29 mouse cellular contexts compared by ENCODE assay signal in genomic region chr10:67180021-67180420, GRCm38 (mm10).
DNase-seq lines count a peak whose midpoint lies in the region; ATAC-seq and TF ChIP-seq lines count a peak whose summit lies in the region.
"Had no signal": no experiment of that assay in that cellular context is flagged by ENCODE, and none has a peak within 500 bp of the region (broad histone marks: within the 10 kb centered on the region; RNA-seq: fewer than 3 reads in every experiment).

No protein-coding gene starts in this region.

- ATAC-seq in liver, embryonic 12.5 days: no peak
- ATAC-seq in intestine, embryonic 15.5 days: no peak
- no peak for ATAC-seq in lung, postnatal 0 days
- ATAC-seq: forebrain, embryonic 15.5 days; hindbrain, postnatal 0 days; inflammation-experienced regulatory T-cells, adult 6 months had no signal

- H3K27ac ChIP-seq in liver, adult 2 months (replicated peaks; ENCODE audit: insufficient read depth, low read depth, low read length): peak overlapping the region; percentile 65
- H3K27ac ChIP-seq in liver, embryonic 12.5 days: no peak overlapping the region
- peak overlapping the region; percentile 81 for H3K27ac ChIP-seq in CH12.LX (ENCODE audit: insufficient read depth, low read depth)
- H3K27ac ChIP-seq in intestine, embryonic 15.5 days: 0 out of 2 replicates have a peak overlapping the region, but pooled peaks have one; percentile 29
- H3K27ac ChIP-seq in small intestine, adult 2 months (ENCODE audit: insufficient read depth, low read depth, low read length): peak overlapping the region; percentile 56
- no peak overlapping the region for H3K27ac ChIP-seq in lung, postnatal 0 days (ENCODE audit: low read length)
- H3K27ac ChIP-seq: embryonic facial prominence, embryonic 10.5 days; embryonic facial prominence, embryonic 13.5 days; forebrain, embryonic 12.5 days; forebrain, embryonic 15.5 days; heart, embryonic 15.5 days; hindbrain, embryonic 14.5 days; hindbrain, postnatal 0 days had no signal

- no peak overlapping the region for H3K9ac ChIP-seq in liver, adult 2 months (ENCODE audit: low read depth, low read length)
- no peak overlapping the region for H3K9ac ChIP-seq in liver, embryonic 12.5 days
- peak overlapping the region; percentile 20 for H3K9ac ChIP-seq in CH12.LX (ENCODE audit: insufficient read depth, low read depth)
- H3K9ac ChIP-seq in intestine, embryonic 15.5 days: no peak overlapping the region
- no peak overlapping the region for H3K9ac ChIP-seq in lung, postnatal 0 days (replicated peaks; ENCODE audit: low read depth)
- H3K9ac ChIP-seq: embryonic facial prominence, embryonic 13.5 days; forebrain, embryonic 12.5 days; forebrain, embryonic 15.5 days; heart, embryonic 12.5 days; heart, embryonic 15.5 days; hindbrain, embryonic 14.5 days had no signal

- no peak overlapping the region for H3K4me2 ChIP-seq in liver, embryonic 12.5 days
- peak overlapping the region; percentile 96 for H3K4me2 ChIP-seq in CH12.LX (ENCODE audit: insufficient read depth, low read depth, poor library complexity, severe bottlenecking)
- no peak overlapping the region for H3K4me2 ChIP-seq in intestine, embryonic 15.5 days (replicated peaks)
- no peak overlapping the region for H3K4me2 ChIP-seq in lung, postnatal 0 days (replicated peaks; ENCODE audit: low read depth, low read length)
- H3K4me2 ChIP-seq: embryonic facial prominence, embryonic 13.5 days; forebrain, embryonic 12.5 days; forebrain, embryonic 15.5 days; heart, embryonic 12.5 days; heart, embryonic 15.5 days; hindbrain, embryonic 14.5 days had no signal

- TF ChIP-seq CTCF in liver, adult 2 months (IDR thresholded peaks at IDR 0.05; ENCODE audit: low read depth, low read length): no peak
- TF ChIP-seq CTCF in CH12.LX (conservative IDR thresholded peaks at IDR 0.05 in 1 of 2, IDR thresholded peaks at IDR 0.05 in 1 of 2; ENCODE audit: low read depth in 2 of 2, low read length in 2 of 2): no peak
- TF ChIP-seq CTCF in small intestine, adult 2 months (IDR thresholded peaks at IDR 0.05; ENCODE audit: extremely low read depth, insufficient read length, insufficient replicate concordance, low read depth, low read length): no peak
- TF ChIP-seq CTCF in lung, postnatal 0 days (IDR thresholded peaks at IDR 0.05): no peak

- H3K79me2 ChIP-seq in liver, adult 2 months (ENCODE audit: control insufficient read depth, insufficient read depth, low read length): peaks cover 14% of the 10 kb centered on the region; the same call in 1 of the 2 replicates
- peaks cover 66% of the 10 kb centered on the region for H3K79me2 ChIP-seq in CH12.LX (replicated peaks; ENCODE audit: control insufficient read depth, extremely low read depth, insufficient read depth, poor library complexity, severe bottlenecking)

- no peak overlapping the region for H3K4me3 ChIP-seq in liver, adult 2 months (ENCODE audit: insufficient read depth, low read depth, low read length)
- H3K4me3 ChIP-seq in liver, embryonic 12.5 days: no peak overlapping the region
- no peak overlapping the region for H3K4me3 ChIP-seq in CH12.LX (replicated peaks in 1 of 3; ENCODE audit: low read depth in 2 of 3, low read length in 2 of 3, poor library complexity in 1 of 3)
- H3K4me3 ChIP-seq in intestine, embryonic 15.5 days (replicated peaks): no peak overlapping the region
- H3K4me3 ChIP-seq in small intestine, adult 2 months (ENCODE audit: low read depth, low read length): no peak overlapping the region
- H3K4me3 ChIP-seq in lung, postnatal 0 days (ENCODE audit: low read depth, low read length): no peak overlapping the region
- H3K4me3 ChIP-seq: embryonic facial prominence, embryonic 10.5 days; embryonic facial prominence, embryonic 13.5 days; erythroblast, embryonic 14.5 days; forebrain, embryonic 12.5 days; forebrain, embryonic 15.5 days; heart, embryonic 12.5 days; heart, embryonic 15.5 days had no signal

- no peak for TF ChIP-seq EP300 in CH12.LX (IDR thresholded peaks at IDR 0.05; ENCODE audit: low read length)
- TF ChIP-seq EP300 in lung, postnatal 0 days (IDR thresholded peaks at IDR 0.05): no peak

- in situ Hi-C loops in CH12.LX (cut with MboI; ENCODE audit: low pct_ligation_motif_present, low pct_unique_long_range_greater_than_20kb, low sequenced_read_pairs): no loop called here

- WGBS in liver, adult 2 months: 90% methylated on average over 8 of the region's 8 CpGs
- WGBS in liver, embryonic 12.5 days (ENCODE audit: insufficient replicate concordance): 85% methylated on average over 8 of the region's 8 CpGs
- WGBS in intestine, embryonic 15.5 days: 73% methylated on average over 8 of the region's 8 CpGs
- WGBS in small intestine, adult 2 months: 86% methylated on average over 8 of the region's 8 CpGs
- WGBS in lung, postnatal 0 days: 91% methylated on average over 8 of the region's 8 CpGs

- no peaks in the 10 kb centered on the region for H3K27me3 ChIP-seq in liver, adult 2 months (ENCODE audit: control insufficient read depth, insufficient read depth, low read length)
- H3K27me3 ChIP-seq in liver, embryonic 12.5 days (replicated peaks): no peaks in the 10 kb centered on the region
- no peaks in the 10 kb centered on the region for H3K27me3 ChIP-seq in CH12.LX (replicated peaks)
- no peaks in the 10 kb centered on the region for H3K27me3 ChIP-seq in intestine, embryonic 15.5 days (replicated peaks)
- H3K27me3 ChIP-seq in small intestine, adult 2 months (ENCODE audit: control insufficient read depth, insufficient read depth, low read length): no peaks in the 10 kb centered on the region; the same call in 1 of the 2 replicates
- H3K27me3 ChIP-seq in lung, postnatal 0 days (replicated peaks; ENCODE audit: insufficient read depth, low read length): no peaks in the 10 kb centered on the region
- H3K27me3 ChIP-seq: embryonic facial prominence, embryonic 13.5 days; forebrain, embryonic 12.5 days; forebrain, embryonic 15.5 days; heart, embryonic 12.5 days; heart, embryonic 15.5 days had no signal

- no peaks in the 10 kb centered on the region for H3K9me3 ChIP-seq in liver, embryonic 12.5 days (replicated peaks)
- H3K9me3 ChIP-seq in CH12.LX (replicated peaks; ENCODE audit: low read length): no peaks in the 10 kb centered on the region
- no peaks in the 10 kb centered on the region for H3K9me3 ChIP-seq in intestine, embryonic 15.5 days
- H3K9me3 ChIP-seq in lung, postnatal 0 days (ENCODE audit: low read length): no peaks in the 10 kb centered on the region
- H3K9me3 ChIP-seq: embryonic facial prominence, embryonic 10.5 days; embryonic facial prominence, embryonic 13.5 days; forebrain, embryonic 12.5 days; forebrain, embryonic 15.5 days; G1E; heart, embryonic 12.5 days; heart, embryonic 15.5 days had no signal

- DNase-seq in liver, adult 2 months (ENCODE audit: extremely low read depth, low read depth, low spot score): no peak
- no peak for DNase-seq in CH12.LX (ENCODE audit: extremely low read depth)
- DNase-seq in right cerebral cortex, postnatal 10 days (ENCODE audit: low spot score in 2 of 2): no peak
- no peak for DNase-seq in lung, postnatal 0 days (ENCODE audit: low spot score)
- DNase-seq: adrenal gland, adult 2 months; adrenal gland, postnatal 14 days; cerebellum, adult 11 months; cerebellum, adult 8-10 months; cerebellum, postnatal 10 days; cerebellum, postnatal 36 days; embryo, embryonic 11 days; gastrocnemius, postnatal 10 days; heart, adult 18-20 months; heart, postnatal 10 days; heart, postnatal 4 days had no signal

- dilution Hi-C loops in CH12.LX (cut with MboI; ENCODE audit: extremely low pct_ligation_motif_present, extremely low pct_unique_long_range_greater_than_20kb, low sequenced_read_pairs): no loop called here

- H3K36me3 ChIP-seq in liver, adult 2 months (ENCODE audit: control insufficient read depth, insufficient read depth, low read length): no peaks in the 10 kb centered on the region
- no peaks in the 10 kb centered on the region for H3K36me3 ChIP-seq in liver, embryonic 12.5 days
- peaks cover 0 to 3% of the 10 kb centered on the region in 2 experiments for H3K36me3 ChIP-seq in CH12.LX (replicated peaks in 1 of 2; ENCODE audit: control insufficient read depth in 1 of 2, insufficient read depth in 1 of 2, low read length in 1 of 2)
- no peaks in the 10 kb centered on the region for H3K36me3 ChIP-seq in intestine, embryonic 15.5 days
- H3K36me3 ChIP-seq in small intestine, adult 2 months (ENCODE audit: control insufficient read depth, insufficient read depth, low read length): no peaks in the 10 kb centered on the region
- no peaks in the 10 kb centered on the region for H3K36me3 ChIP-seq in lung, postnatal 0 days (ENCODE audit: insufficient read depth, low read length)
- H3K36me3 ChIP-seq: embryonic facial prominence, embryonic 10.5 days; embryonic facial prominence, embryonic 13.5 days; forebrain, embryonic 12.5 days; forebrain, embryonic 15.5 days; heart, embryonic 12.5 days; heart, embryonic 15.5 days had no signal

- TF ChIP-seq POLR2A in liver, adult 2 months (IDR thresholded peaks at IDR 0.05; ENCODE audit: extremely low read depth, insufficient read depth, low read length): no peak
- no peak for TF ChIP-seq POLR2A in CH12.LX (IDR thresholded peaks at IDR 0.05; ENCODE audit: low read depth, low read length)
- no peak for TF ChIP-seq POLR2A in small intestine, adult 2 months (IDR thresholded peaks at IDR 0.05; ENCODE audit: low read depth, low read length)

- H3K4me1 ChIP-seq in liver, adult 2 months (ENCODE audit: control insufficient read depth, insufficient read depth, low read length): peaks cover 26% of the 10 kb centered on the region
- H3K4me1 ChIP-seq in liver, embryonic 12.5 days: peaks cover 57% of the 10 kb centered on the region
- peaks cover 7 to 66% of the 10 kb centered on the region in 2 experiments; a peak in 3 of 4 replicates for H3K4me1 ChIP-seq in CH12.LX (ENCODE audit: control insufficient read depth in 1 of 2, insufficient read depth in 2 of 2)
- peaks cover 7% of the 10 kb centered on the region; the same call in 1 of the 2 replicates for H3K4me1 ChIP-seq in intestine, embryonic 15.5 days (replicated peaks)
- peaks cover 18% of the 10 kb centered on the region; the same call in 1 of the 2 replicates for H3K4me1 ChIP-seq in small intestine, adult 2 months (ENCODE audit: control insufficient read depth, insufficient read depth, insufficient read length, low read length)
- no peaks in the 10 kb centered on the region for H3K4me1 ChIP-seq in lung, postnatal 0 days (ENCODE audit: insufficient read depth, low read depth, low read length)

- TF ChIP-seq RAD21 in CH12.LX (IDR thresholded peaks at IDR 0.05; ENCODE audit: low read depth, low read length): no peak

TF ChIP-seq in CH12.LX, 34 proteins besides CTCF, POLR2A, EP300 and RAD21:
- no peak for TF ChIP-seq MAZ (IDR thresholded peaks at IDR 0.05; ENCODE audit: low read depth, low read length)
- TF ChIP-seq SIN3A (IDR thresholded peaks at IDR 0.05; ENCODE audit: low read length): no peak
- no peak for TF ChIP-seq ETS1 (conservative IDR thresholded peaks at IDR 0.05; ENCODE audit: low read depth, low read length)
- TF ChIP-seq ZNF384 (IDR thresholded peaks at IDR 0.05; ENCODE audit: low read depth, low read length): 0 out of 2 replicates have a peak, but pooled peaks have one; percentile 36

Comparison
In these comparisons a context has a peak if more than half of its experiments do, and no peak if none do; other contexts are left out.
1. H3K27ac ChIP-seq: peak in liver, adult 2 months (single experiment), CH12.LX (single experiment), intestine, embryonic 15.5 days (single experiment) and small intestine, adult 2 months (single experiment); none in liver, embryonic 12.5 days (single experiment) and lung, postnatal 0 days (single experiment).